In the genomic region with DNA sequence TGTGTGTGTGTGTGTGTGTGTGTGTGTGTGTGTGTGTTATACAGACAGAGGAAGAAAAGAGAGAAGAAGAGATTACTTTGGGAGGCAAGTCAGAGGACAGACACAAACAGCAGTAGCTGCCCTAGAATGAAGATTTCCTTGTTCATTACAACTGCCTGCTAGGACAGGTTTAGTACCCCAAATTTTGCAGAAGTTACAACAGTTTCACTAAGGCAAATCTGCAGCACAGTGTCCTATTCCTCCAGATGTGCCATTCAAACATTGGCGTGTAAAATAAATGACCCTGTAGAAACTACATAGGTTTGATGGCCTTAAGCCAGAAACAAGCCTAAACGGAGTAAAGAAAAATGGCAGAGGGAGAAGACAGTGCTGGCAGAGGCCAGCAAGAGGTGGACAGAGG, we compare ENCODE assay signal across 29 mouse cellular contexts. TPM values are rescaled to one million over a fixed set of nuclear protein-coding genes. Genes with fewer than 3 reads are reported as not detected.
"Had no signal": no experiment of that assay in that cellular context is flagged by ENCODE, and none has a peak within 500 bp of the region (broad histone marks: within the 10 kb centered on the region; RNA-seq: fewer than 3 reads in every experiment).

No protein-coding gene starts in this region.

- H3K27me3 ChIP-seq: intestine, embryonic 15.5 days; limb, embryonic 13.5 days; liver, embryonic 12.5 days; liver, embryonic 15.5 days; lung, embryonic 15.5 days had no signal

- ATAC-seq: intestine, embryonic 15.5 days; liver, embryonic 12.5 days had no signal

- H3K4me2 ChIP-seq: intestine, embryonic 15.5 days; limb, embryonic 13.5 days; liver, embryonic 12.5 days; liver, embryonic 15.5 days; lung, embryonic 15.5 days had no signal

- H3K9ac ChIP-seq: intestine, embryonic 15.5 days; limb, embryonic 13.5 days; liver, embryonic 12.5 days; liver, embryonic 15.5 days; lung, embryonic 15.5 days had no signal

- DNase-seq: kidney, adult 11 months; kidney, adult 9 months; kidney, postnatal 14 days; kidney, postnatal 4 days; liver; lung, adult 18-20 months; lung, postnatal 10 days; lung, postnatal 36 days; midbrain, embryonic 14.5 days; right cerebral cortex, postnatal 14 days; spleen, adult 18-20 months; thymus, postnatal 25 days had no signal

- H3K9me3 ChIP-seq: intestine, embryonic 15.5 days; limb, embryonic 10.5 days; limb, embryonic 13.5 days; liver, embryonic 12.5 days; liver, embryonic 15.5 days; lung, embryonic 15.5 days had no signal

- H3K4me3 ChIP-seq: intestine, embryonic 15.5 days; limb, embryonic 10.5 days; limb, embryonic 13.5 days; liver, embryonic 12.5 days; liver, embryonic 15.5 days; lung, embryonic 15.5 days had no signal

- H3K36me3 ChIP-seq: intestine, embryonic 15.5 days; limb, embryonic 10.5 days; limb, embryonic 13.5 days; liver, embryonic 12.5 days; liver, embryonic 15.5 days; lung, embryonic 15.5 days had no signal

- H3K4me1 ChIP-seq: liver, embryonic 12.5 days; liver, embryonic 15.5 days had no signal

- H3K27ac ChIP-seq: intestine, embryonic 15.5 days; limb, embryonic 10.5 days; limb, embryonic 13.5 days; liver, embryonic 12.5 days; liver, embryonic 15.5 days; lung, embryonic 15.5 days had no signal

RNA-seq across cellular contexts. Expression of a gene that starts 46.3 kb away (rescaled TPM):
- total RNA-seq: layer of hippocampus, adult 18-20 months; layer of hippocampus, postnatal 25 days; left cerebral cortex, adult 18-20 months; left cerebral cortex, postnatal 25 days; midbrain, postnatal 0 days had no signal
- polyA plus RNA-seq: intestine, embryonic 15.5 days; kidney, embryonic 16.5 days; limb, embryonic 10.5 days; limb, embryonic 13.5 days; liver, embryonic 12.5 days; liver, embryonic 15.5 days; lung, embryonic 15.5 days; midbrain, embryonic 14.5 days; midbrain, postnatal 0 days; neural tube, embryonic 11.5 days; neural tube, embryonic 14.5 days; stomach, embryonic 16.5 days; testis, adult 2 months; thymus, postnatal 0 days had no signal
